Mouse (Mus musculus) bone marrow, adult 2 months (tissue): Measurements from ENCODE around the gene Fndc3b.

Experiments
- CTCF ChIP-seq: fragments of 200-500 bp; IDR thresholded peaks from 2 replicates; pipeline ENCODE4 v1.5.1; 2011; ENCODE audit warnings: low read length, control low read depth; ENCODE audit not compliant: control insufficient read depth, insufficient read depth
- POLR2A ChIP-seq: fragments of 200-500 bp; IDR thresholded peaks from 2 replicates; pipeline ENCODE4 v1.6.1; 2011; ENCODE audit warnings: low read depth, mild to moderate bottlenecking, control low read depth, low read length, borderline replicate concordance; ENCODE audit not compliant: control insufficient read depth

DNA sequence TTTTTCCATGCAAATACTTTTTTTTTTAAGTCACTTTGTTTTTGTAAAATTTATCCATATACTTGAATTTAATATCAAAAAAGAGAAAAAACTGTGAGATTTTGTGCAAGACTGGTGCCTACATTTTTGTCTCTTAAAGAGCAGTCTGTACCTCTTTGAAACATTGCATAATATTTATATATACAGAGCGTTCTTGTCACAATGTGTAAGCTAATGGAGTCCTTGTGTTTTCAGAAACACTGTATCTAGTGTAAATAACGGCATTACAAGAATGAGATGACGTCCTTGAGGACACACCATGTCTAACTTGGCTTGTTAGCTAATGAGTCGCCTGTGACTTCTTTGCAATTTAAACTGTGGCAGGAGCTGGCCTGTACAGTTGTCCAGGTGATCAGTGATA lies 333.2 kb downstream of the Fndc3b start:
- TF ChIP-seq CTCF (no peak), POLR2A (no peak)
